Mouse (Mus musculus) ES-E14 (cell line): ENCODE results near the gene Ppia. TPM values are rescaled to one million over a fixed set of nuclear protein-coding genes. Genes with fewer than 3 reads are reported as not detected.

Experiments used
- DNase-seq: peaks from one replicate; pipeline ENCODE4 v3.0.0-alpha.2; 2013; ENCODE audit warnings: low read depth, low spot score
- H3K27ac ChIP-seq: 2 replicates; pipeline ENCODE4 v1.5.1; 2012; ENCODE audit warnings: low read depth, mild to moderate bottlenecking, low read length, moderate library complexity, mixed read lengths; ENCODE audit not compliant: poor library complexity, insufficient read depth, severe bottlenecking
- H3K36me3 ChIP-seq: 2 replicates; pipeline ENCODE4 v1.6.1; 2012; ENCODE audit warnings: mild to moderate bottlenecking, low read length, moderate library complexity, mixed read lengths; ENCODE audit not compliant: control insufficient read depth, poor library complexity, insufficient read depth, severe bottlenecking
- H3K4me1 ChIP-seq, 2 experiments: fragments of 150-350 bp in 1 of 2; sonication (generic) in 1 of 2; 2 replicates each; pipeline ENCODE4 v1.6.1; 2012; ENCODE audit warnings: low read length in 2 of 2, mild to moderate bottlenecking in 1 of 2, mixed read lengths in 1 of 2; ENCODE audit not compliant: control insufficient read depth in 2 of 2, insufficient read depth in 2 of 2, poor library complexity in 1 of 2
- H3K4me3 ChIP-seq, 2 experiments: fragments of 150-350 bp in 1 of 2; sonication (generic) in 1 of 2; 2 replicates each; pipeline ENCODE4 v1.5.1; 2012; ENCODE audit warnings: low read length in 2 of 2, low read depth in 1 of 2, mild to moderate bottlenecking in 1 of 2, mixed read lengths in 1 of 2; ENCODE audit not compliant: insufficient read depth in 1 of 2, poor library complexity in 1 of 2, severe bottlenecking in 1 of 2
- H3K9ac ChIP-seq: 2 replicates; pipeline ENCODE4 v1.6.1; 2012; ENCODE audit warnings: low read depth, mild to moderate bottlenecking, low read length, mixed read lengths; ENCODE audit not compliant: poor library complexity, insufficient read depth, severe bottlenecking
- H3K9me3 ChIP-seq: fragments of 150-350 bp; sonication (generic); 2 replicates; pipeline ENCODE4 v1.6.1; 2012; ENCODE audit warnings: low read depth, mild to moderate bottlenecking, low read length; ENCODE audit not compliant: control insufficient read depth, insufficient read depth
- CHD2 ChIP-seq: IDR thresholded peaks from 2 replicates; pipeline ENCODE4 v1.6.1; 2014; ENCODE audit warnings: mild to moderate bottlenecking, low read depth, low read length, inconsistent platforms
- HCFC1 ChIP-seq: IDR thresholded peaks from 2 replicates; pipeline ENCODE4 v1.6.1; 2012; ENCODE audit warnings: low read length, inconsistent platforms, borderline replicate concordance; ENCODE audit not compliant: insufficient read depth
- MAFK ChIP-seq: IDR thresholded peaks from 2 replicates; pipeline ENCODE4 v1.6.1; 2014; ENCODE audit warnings: mild to moderate bottlenecking, low read depth, low read length, inconsistent platforms; ENCODE audit not compliant: insufficient read depth
- ZC3H11A ChIP-seq: IDR thresholded peaks from 2 replicates; pipeline ENCODE4 v1.6.1; 2012; ENCODE audit warnings: low read depth, mild to moderate bottlenecking, inconsistent platforms, low read length, borderline replicate concordance
- ZNF384 ChIP-seq: IDR thresholded peaks from 2 replicates; pipeline ENCODE4 v1.6.1; 2012; ENCODE audit warnings: low read depth, low read length, inconsistent platforms
- in situ Hi-C, 2 experiments: fragments of 600-800 bp; cut with MboI; formaldehyde crosslinking; loops; one replicate each; pipeline ENCODE4 v1.15.1; 2025; ENCODE audit warnings: low sequenced_read_pairs in 2 of 2, inconsistent platforms in 1 of 2; ENCODE audit not compliant: unreplicated experiment in 2 of 2
- total RNA-seq: library from RNA; depleted of rRNA; stranded (reverse); fragments of 300-350 nt; gene quantifications from 2 replicates; pipeline ENCODE4 v1.2.3, GENCODE M21; 2012

Gene Ppia
- total RNA-seq, 1 experiment = 6,168 TPM

DNA sequence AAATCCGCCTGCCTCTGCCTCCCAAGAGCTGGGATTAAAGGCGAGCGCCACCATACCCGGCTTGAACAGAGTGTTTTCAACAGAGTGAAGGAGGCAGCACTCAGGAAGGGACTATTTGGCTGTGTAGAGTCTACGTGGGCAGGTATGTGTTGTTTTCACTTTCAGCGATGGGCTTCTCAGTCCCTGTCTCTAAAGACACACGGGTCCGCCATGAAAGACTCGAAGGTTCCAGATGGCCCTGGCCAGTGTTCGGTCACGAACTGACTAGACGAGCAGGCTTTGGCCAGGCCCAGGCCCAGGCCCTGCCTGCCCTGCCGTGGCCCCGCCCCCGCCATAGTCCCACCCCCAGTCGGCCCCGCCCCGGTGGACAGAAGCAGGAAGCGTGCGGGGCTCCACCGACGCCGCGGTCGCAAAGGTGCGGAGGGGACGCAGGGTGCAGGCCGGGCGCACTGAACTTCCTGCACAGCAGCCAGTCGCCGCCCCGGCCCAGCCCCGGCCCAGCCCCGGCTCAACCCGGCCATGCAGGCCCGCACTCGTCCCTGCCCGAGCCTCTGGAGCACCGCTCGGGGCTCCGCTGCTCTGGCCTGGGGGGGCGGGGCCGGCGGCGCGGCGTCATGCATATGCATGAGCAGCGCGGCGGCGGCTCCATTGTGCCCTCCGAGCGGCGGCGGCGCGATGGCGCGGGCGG lies 26.4 kb upstream of the Ppia start, which contains the start of gene Zmiz2:
Gene Zmiz2, plus strand, starts transcription at position 349 of the 688 bp plus-strand sequence.
- H3K27ac ChIP-seq = peak within 1 kb of the TSS; percentile 88
- no peaks in the 10 kb centered on the region for H3K9me3 ChIP-seq
- peaks cover 7% of the 10 kb centered on the region; the same call in 1 of the 2 replicates for H3K36me3 ChIP-seq
- in situ Hi-C loops = no loop called here
- peak; percentile 82 for DNase-seq
- no peak for TF ChIP-seq ZC3H11A
- no peak for TF ChIP-seq CHD2
- TF ChIP-seq ZNF384 = peak; percentile 79
- TF ChIP-seq HCFC1 = peak; percentile 54; the same call in 1 of the 2 replicates
- TF ChIP-seq MAFK = no peak
- H3K4me1 ChIP-seq = peaks cover 4 to 6% of the 10 kb centered on the region in 2 experiments; a peak in 3 of 4 replicates
- H3K9ac ChIP-seq = peak within 1 kb of the TSS; percentile 87
- peak within 1 kb of the TSS; percentile 83 to 100 for H3K4me3 ChIP-seq

DNA sequence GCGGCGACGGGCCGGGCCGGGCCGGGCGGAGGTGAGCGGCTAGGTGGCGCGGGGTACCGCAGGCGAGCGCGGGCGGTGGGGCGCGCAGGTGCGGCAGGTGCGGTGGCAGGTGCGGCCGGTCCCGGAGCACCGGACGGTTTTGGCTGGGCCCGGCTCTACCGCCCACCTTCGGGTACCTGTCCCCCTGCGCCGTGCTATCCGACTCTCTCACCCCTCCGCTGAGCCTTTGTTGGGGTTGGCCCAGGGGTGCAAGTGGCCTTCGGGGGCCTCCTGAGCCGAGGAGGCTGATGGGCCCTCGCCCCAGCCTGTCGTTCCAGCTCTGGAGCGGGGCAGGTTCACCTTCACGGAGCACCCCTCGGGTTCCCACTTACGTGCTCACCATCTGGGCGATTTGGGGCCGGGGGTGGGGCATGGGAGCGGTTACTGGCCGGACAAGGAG lies 25.7 kb upstream of the Ppia start:
- Histone ChIP-seq H3K9me3 (no peaks in the 10 kb centered on the region), H3K9ac (peak overlapping the region; percentile 86), H3K27ac (peak overlapping the region; percentile 42; the same call in 1 of the 2 replicates), H3K4me3 (peak overlapping the region; percentile 83 to 100), H3K4me1 (peaks cover 4 to 6% of the 10 kb centered on the region in 2 experiments; a peak in 3 of 4 replicates), H3K36me3 (peaks cover 11% of the 10 kb centered on the region; the same call in 1 of the 2 replicates)
- in situ Hi-C loops = no loop called here
- TF ChIP-seq CHD2 = no peak
- no peak for TF ChIP-seq HCFC1
- TF ChIP-seq ZNF384 = no peak
- DNase-seq = no peak

DNA sequence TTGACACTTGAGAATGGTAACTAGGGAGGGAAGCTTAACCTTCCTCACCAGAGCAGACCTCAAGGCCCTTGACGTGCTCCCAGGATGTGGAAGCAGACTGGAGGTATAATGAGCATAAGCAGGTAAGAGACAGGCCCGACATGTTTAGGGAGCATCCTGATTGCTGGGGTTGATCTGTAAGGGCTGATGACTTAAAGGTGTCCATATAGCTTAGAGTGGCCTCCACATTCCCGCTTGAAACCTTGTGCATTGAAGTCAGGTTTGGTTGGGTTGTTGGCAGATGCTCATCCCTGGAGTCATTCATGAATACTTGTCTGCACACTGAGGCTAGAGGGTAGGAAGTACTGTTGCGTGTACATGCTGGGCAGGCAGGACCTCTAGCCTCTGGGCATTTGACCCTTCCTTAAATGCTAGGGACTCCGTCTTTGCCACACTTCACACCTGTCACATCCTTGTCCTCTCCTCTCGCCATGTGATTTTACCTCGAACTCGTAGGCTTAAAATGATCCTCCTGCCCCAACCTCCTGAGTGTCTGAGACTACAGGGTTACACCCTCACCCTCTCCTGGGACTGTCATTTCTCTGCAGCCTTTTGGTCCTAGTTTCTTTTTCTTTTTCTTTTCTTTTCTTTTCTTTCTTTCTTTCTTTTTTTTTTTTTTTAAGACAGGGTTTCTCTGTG lies 24.7 kb upstream of the Ppia start:
- Histone ChIP-seq H3K36me3 (peaks cover 17% of the 10 kb centered on the region; the same call in 1 of the 2 replicates), H3K9ac (no peak overlapping the region), H3K4me3 (peak overlapping the region in 1 of 2 experiments; percentile 100; a peak in 2 of 4 replicates), H3K9me3 (no peaks in the 10 kb centered on the region), H3K4me1 (peaks cover 4 to 6% of the 10 kb centered on the region in 2 experiments; a peak in 3 of 4 replicates), H3K27ac (no peak overlapping the region)
- in situ Hi-C loops = no loop called here
- no peak for DNase-seq
- TF ChIP-seq HCFC1 = no peak
- no peak for TF ChIP-seq CHD2
- TF ChIP-seq ZNF384 = no peak
- no peak for TF ChIP-seq ZC3H11A
- no peak for TF ChIP-seq MAFK

DNA sequence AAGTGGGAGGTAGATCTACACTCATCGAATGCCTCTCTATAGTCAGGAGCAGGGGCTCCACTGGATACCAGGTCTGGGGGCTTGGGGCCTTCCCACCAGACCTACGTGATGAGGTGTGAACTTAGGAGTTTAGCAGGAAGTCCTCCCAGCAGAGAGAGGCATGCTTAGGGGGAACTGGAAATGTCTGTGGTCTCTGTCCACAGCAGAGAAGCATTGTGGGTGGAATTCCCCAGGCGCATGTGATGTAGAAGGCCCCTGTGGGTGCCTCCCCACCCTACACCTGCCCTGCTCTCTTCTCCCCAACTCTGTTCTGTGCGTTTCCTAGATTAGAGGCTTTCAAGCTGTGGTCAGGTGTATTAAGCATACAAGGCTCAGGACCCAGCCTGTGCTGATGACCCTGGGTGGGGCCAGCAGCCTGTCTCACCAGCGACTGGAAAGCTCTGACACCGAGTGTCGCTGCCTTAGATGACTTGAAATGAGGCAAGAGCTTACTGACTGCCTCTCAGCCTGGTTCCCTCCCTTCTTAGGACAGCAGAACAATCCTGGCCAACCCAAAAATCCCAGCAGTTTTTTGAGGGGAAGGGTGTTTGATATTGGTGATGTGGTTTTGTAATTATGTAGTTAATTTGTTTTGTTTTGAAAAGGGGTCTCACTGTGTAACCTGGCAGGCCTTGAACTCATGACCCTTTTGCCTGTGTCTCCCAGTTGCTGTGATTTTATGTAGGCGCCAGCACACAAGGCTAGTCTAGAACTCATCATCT lies 23.5 kb upstream of the Ppia start:
- TF ChIP-seq ZC3H11A = no peak
- no peak for TF ChIP-seq ZNF384
- no peak for TF ChIP-seq MAFK
- TF ChIP-seq HCFC1 = no peak
- no peak for TF ChIP-seq CHD2
- DNase-seq = no peak
- peaks cover 29% of the 10 kb centered on the region for H3K36me3 ChIP-seq
- no peak overlapping the region for H3K9ac ChIP-seq
- no peaks in the 10 kb centered on the region for H3K9me3 ChIP-seq
- peaks cover 4 to 6% of the 10 kb centered on the region in 2 experiments; a peak in 3 of 4 replicates for H3K4me1 ChIP-seq
- H3K4me3 ChIP-seq = no peak overlapping the region
- in situ Hi-C loops = no loop called here
- no peak overlapping the region for H3K27ac ChIP-seq
